Mouse (Mus musculus): ENCODE data around the gene Scarf1.

DNA sequence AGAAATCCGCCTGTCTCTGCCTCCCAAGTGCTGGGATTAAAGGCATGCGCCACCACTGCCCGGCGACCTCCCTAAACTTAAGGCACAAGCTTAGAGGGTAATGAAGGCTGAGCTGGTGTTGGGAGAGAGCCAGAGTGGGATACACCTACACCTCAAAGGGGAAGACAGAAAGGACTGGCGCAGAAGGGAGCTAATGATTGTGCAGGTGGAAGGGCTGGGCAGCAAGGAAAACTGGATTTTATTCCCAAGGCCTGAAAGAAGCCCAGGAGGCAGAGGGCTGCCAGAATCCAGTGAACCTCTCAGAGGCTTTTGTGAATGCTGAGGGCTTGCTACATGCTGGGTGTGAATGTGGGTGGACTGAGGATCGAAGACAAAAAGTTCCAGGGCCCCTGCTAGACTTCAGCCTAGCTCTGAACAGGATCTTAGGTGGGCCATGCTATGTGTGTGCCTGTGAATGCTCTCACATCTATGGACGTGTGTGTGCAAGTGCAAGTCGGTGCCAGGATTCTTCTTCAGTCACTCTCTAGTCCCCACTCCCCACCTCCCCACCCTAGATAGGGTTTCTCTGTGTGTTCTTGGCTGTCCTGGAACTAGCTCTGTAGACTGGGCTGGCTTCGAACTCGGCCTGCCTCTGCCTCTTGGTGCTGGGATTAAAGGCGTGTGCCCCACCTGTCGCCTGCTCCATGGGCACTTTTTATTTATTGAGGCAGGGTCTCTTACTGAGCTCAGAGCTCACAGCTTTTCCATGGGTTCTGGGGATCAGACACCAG lies 23.1 kb downstream of the Scarf1 start:
- TF ChIP-seq CTCF (IDR thresholded peaks at IDR 0.05; ENCODE audit: control insufficient read depth, insufficient read depth, low read length) (no peak), POLR2A (IDR thresholded peaks at IDR 0.05; ENCODE audit: borderline replicate concordance, control insufficient read depth, low read depth, low read length) (no peak)
